Mouse (Mus musculus) forebrain, embryonic 14.5 days (tissue): ENCODE results near the gene Ccdc38. TPM values are rescaled to one million over a fixed set of nuclear protein-coding genes. Genes with fewer than 3 reads are reported as not detected.
A peak's percentile ranks its signal among the peaks of the same experiment; 100 is the strongest.

Experiments
- ATAC-seq: fragments of 200-750 bp; cut with Nextera tagmentation; 2 replicates; pipeline ENCODE4 v1.8.0; 2017; ENCODE audit warnings: mild to moderate bottlenecking, moderate library complexity
- DNase-seq: peaks from one replicate; pipeline ENCODE4 v3.0.0-alpha.2; 2015; ENCODE audit warnings: low spot score
- H3K27ac ChIP-seq: fragments of 300-500 bp; sonication (generic); 2 replicates; pipeline ENCODE4 v1.5.1; 2014; ENCODE audit warnings: low read depth, mild to moderate bottlenecking, control low read depth, low read length, moderate library complexity
- H3K27me3 ChIP-seq: fragments of 300-500 bp; sonication (generic); replicated peaks from 2 replicates; pipeline ENCODE4 v1.6.1; 2014; ENCODE audit warnings: low read length, control low read depth, mixed read lengths; ENCODE audit not compliant: control insufficient read depth, insufficient read depth
- H3K36me3 ChIP-seq: fragments of 300-500 bp; sonication (generic); 2 replicates; pipeline ENCODE4 v1.6.1; 2014; ENCODE audit warnings: low read length, control low read depth; ENCODE audit not compliant: control insufficient read depth, insufficient read depth
- H3K4me1 ChIP-seq: fragments of 300-500 bp; sonication (generic); 2 replicates; pipeline ENCODE4 v1.6.1; 2014; ENCODE audit warnings: antibody characterized with exemption, low read length, control low read depth; ENCODE audit not compliant: control insufficient read depth, insufficient read depth
- H3K4me2 ChIP-seq: fragments of 300-500 bp; sonication (generic); 2 replicates; pipeline ENCODE4 v1.6.1; 2014; ENCODE audit warnings: mild to moderate bottlenecking, control low read depth, low read length
- H3K4me3 ChIP-seq: fragments of 300-500 bp; sonication (generic); 2 replicates; pipeline ENCODE4 v1.5.1; 2014; ENCODE audit warnings: low read depth, low read length, control low read depth
- H3K9ac ChIP-seq: fragments of 300-500 bp; sonication (generic); 2 replicates; pipeline ENCODE4 v1.6.1; 2014; ENCODE audit warnings: mild to moderate bottlenecking, low read length, control low read depth, moderate library complexity
- H3K9me3 ChIP-seq: fragments of 300-500 bp; sonication (generic); replicated peaks from 2 replicates; pipeline ENCODE4 v1.6.1; 2016; ENCODE audit warnings: low read length, control low read depth, mixed read lengths; ENCODE audit not compliant: control insufficient read depth
- WGBS: fragments of 180-500 bp; shearing (Covaris S2); extraction: QIAGEN DNeasy Blood & Tissue Kit; methylation state at CpG from one replicate; pipeline ENCODE4 v1.1.7; 2014; 5-methylcytosine and 5-hydroxymethylcytosine counted together
- polyA plus RNA-seq: library from polyadenylated mRNA; unstranded; fragments of >200 nt; fragmentation: Nextera tagmentation; extraction: Ambion mirVana; gene quantifications from 2 replicates; pipeline ENCODE4 v1.2.1, GENCODE M21; 2014

Ccdc38 gene
- polyA plus RNA-seq, 1 experiment from 2014 or later = 0.32 TPM

- ATAC-seq (peak; percentile 72; the same call in 1 of the 2 replicates), DNase-seq (peak; percentile 81)
- H3K9ac ChIP-seq = no peak overlapping the region
- no peak overlapping the region for H3K4me3 ChIP-seq
- no peaks in the 10 kb centered on the region for H3K9me3 ChIP-seq
- no peaks in the 10 kb centered on the region for H3K4me1 ChIP-seq
- WGBS = 64% methylated on average over 5 of the region's 5 CpGs
- no peak overlapping the region for H3K4me2 ChIP-seq
- H3K27ac ChIP-seq = no peak overlapping the region
- 0 out of 2 replicates have a peak, but pooled peaks cover 1% of the 10 kb centered on the region for H3K27me3 ChIP-seq
- no peaks in the 10 kb centered on the region for H3K36me3 ChIP-seq
Measured at GRCm38 (mm10) chr10:93633563-93633962, 93.1 kb downstream of the Ccdc38 start.

Other genes starting within 250 kb of the Ccdc38 start
- gene Elk3, start 229.5 kb upstream of the Ccdc38 start, polyA plus RNA-seq = 7.0 and 11.0 TPM in 2 replicates
- gene Lta4h, start 87.2 kb upstream of the Ccdc38 start, polyA plus RNA-seq = 97.3 and 115 TPM in 2 replicates
- 0.27 TPM in 1 of 2 replicates, not detected in the other for gene Hal, start 51.9 kb upstream of the Ccdc38 start, polyA plus RNA-seq
- gene Amdhd1, start 599 bp upstream of the Ccdc38 start, polyA plus RNA-seq = 0.18 TPM in 1 of 2 replicates, not detected in the other
- gene Snrpf, start 49.1 kb downstream of the Ccdc38 start, polyA plus RNA-seq = 103 and 123 TPM in 2 replicates
- gene Ntn4, start 100.0 kb downstream of the Ccdc38 start, polyA plus RNA-seq = 0.78 and 0.97 TPM in 2 replicates